Mouse (Mus musculus): ENCODE measurements at regions not wholly inside any gene's neighbourhood (a gene's known extent, or its start where the extent isn't known, plus 50 kb on each side); places are given as distances from the start of the nearest gene placed in this dataset.

DNA sequence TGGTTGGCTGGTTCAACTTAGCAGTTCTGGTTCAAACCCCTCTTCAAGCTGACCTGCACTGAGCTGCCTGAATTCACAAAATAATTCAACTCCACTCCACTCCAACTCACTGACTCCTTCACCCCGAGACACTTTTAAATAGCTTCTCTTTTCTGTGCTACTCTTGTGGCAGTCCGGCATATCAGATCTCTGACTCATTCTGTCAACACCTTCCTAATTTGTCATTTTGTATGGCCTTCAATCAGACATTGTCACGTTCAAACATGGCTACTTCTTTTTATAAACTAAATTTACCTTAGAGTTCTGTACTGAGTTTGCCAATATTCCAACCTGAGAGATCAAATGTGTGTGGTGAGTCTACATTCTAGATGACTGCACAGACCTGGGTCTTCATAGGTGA, 579.1 kb downstream of the Slitrk1 start:
- no peak for DNase-seq (ENCODE audit: low read depth, low spot score)

DNA sequence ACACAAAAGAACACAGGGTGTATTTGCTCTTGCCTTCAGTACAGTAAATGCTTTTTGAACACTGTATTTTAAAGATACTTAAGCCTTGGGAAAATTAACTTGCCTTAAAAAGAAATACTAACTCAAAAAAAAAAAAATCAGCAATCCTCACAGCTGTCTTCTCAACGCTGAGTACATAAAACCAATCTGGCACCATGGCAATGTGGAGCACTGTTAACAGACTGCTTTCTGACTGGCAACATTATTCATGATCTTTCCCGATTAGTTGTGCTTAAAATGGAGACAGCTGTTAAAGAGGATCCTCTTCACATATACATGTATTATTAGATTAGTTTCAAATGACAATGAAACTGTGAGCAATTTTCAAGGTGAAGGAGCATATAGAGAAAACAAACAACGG, 587.5 kb downstream of the Slitrk1 start:
- no peak for DNase-seq (ENCODE audit: low read depth, low spot score)

DNA sequence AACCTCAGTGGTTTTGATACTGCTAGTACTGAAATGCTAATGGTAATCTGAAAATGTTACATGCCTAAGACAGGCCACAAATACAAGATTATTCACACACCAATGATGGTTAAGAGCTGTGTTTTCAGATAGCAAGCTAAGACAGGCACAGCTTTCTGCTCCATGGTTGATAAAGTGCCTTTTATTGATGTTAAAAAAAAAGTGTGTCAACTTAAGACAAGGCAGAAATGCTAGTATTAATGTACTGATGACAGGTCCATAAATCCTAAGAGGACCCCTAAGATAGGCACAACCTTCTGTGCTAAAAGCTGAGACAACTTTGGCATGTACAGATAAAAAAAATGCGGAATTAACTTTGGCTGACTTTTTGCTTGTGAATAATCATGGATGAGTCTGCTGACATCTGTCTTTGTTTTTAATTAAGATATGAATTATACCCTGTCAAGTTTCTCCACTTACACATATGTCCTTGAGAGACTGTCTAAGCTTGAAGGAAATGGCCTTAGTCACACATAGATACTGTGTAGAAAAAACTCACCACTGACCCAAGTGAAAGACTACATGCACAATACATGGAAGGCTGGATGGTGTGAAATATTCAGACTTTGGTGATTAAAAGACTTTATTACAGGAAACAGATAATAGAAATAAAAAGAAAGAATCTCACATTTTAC, 590.5 kb downstream of the Slitrk1 start:
- no peak for DNase-seq (ENCODE audit: low read depth, low spot score)

DNA sequence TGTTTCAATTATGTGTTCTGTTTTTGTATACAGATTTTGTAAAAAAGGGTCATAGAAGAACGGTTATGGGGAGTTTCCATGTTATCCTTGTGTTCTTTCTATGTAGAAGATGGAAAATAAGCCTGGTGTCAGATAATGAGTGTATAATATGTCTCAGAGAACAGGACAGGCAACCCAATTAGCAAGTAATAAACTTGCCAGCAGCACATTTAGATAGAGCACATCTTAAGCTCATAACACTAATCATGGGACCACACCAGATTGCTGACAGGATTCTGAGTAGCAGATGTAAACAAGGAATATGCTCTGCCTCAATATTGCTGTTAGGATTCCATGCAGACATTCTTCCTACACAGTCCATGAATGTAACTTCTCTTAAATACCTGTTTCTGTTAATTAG, 606.3 kb downstream of the Slitrk1 start:
- no peak for DNase-seq (ENCODE audit: low read depth, low spot score)

DNA sequence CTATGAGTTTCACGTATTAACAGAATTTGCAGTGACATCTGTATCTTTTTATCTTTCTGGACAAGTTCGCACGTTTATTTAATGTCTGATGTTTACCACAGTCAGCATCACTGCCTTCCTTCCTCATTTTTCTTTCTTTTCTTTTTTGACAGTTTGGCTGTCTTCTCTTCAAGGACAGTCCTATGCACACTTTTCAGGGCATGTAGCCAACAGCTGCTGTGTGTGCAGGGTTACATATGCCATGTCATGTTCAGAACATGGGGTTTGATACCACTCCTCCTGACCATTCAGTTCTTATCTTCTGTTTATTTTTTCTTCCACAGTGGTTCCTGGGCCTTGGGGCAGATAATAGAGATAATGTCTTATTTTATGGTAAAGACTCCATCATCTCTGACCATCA, 634.3 kb downstream of the Slitrk1 start:
- no peak for DNase-seq (ENCODE audit: low read depth, low spot score)

DNA sequence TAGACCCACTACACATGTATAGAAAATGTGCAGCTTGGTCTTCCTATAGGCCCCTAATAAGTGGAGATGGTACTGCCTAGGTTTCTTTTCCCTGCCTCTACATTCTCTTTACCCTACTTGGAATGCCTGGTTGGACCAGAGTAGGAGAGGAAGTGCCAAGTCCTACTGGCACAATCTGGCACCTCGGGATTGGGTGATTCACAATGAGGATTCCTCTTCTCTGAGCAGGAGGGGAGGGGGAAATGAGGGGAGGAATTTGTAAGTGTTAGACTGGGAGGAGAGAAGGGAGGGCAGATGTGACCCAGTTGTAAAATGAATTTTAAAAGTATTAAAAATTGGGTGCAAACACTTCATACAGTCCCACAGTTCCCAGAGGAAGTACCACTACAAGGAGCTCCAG, 652.9 kb downstream of the Slitrk1 start:
- DNase-seq (ENCODE audit: low read depth, low spot score) = no peak

DNA sequence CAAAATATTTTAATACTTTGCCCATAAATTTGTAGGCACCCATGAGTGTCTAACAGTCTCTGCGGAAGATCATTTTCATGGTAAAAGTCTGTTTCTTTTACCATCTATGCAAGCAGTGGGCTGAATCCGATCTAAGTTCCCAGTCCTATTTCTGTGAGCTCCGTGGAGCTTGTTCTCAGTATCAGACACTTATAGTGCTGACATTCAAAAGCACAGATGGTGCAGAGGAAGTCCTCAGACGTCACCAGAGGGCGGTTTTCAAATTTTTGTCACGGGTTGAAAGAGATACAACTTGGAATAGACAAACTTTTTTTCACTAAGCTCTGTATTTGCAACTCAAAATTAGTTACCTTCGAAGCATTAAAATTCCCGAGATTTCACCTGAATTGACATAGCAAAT, 666.6 kb downstream of the Slitrk1 start:
- no peak for DNase-seq (ENCODE audit: low read depth, low spot score)

DNA sequence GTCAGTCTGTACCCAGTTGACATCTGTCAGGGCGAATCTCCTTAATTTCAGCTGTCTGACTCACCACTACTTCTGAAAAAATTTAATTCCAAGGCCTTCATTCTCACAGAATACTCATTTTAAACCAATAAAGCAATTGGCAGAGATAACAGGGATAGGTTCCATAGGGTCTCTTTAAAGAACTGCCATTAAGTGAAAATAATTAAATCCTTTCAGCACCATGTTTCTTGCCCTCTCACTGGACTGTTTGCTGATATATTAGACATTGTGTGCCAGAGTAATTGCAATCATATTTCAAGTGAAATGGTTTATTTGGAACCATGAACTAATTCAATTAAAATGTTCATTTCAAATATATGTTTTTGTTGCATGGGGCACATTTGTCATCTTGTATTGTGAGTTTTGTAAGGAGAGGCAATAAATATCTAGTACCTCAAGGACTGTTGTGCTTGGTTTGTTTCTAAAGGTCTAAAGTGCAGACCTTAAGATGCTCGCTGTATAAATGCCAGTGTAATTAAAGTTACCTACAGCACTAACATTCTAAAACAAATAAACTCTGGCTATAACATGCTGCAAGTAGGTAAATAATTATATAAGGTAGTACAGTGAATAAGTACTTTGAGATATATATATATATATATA, 688.4 kb downstream of the Slitrk1 start:
- DNase-seq (ENCODE audit: low read depth, low spot score) = no peak

DNA sequence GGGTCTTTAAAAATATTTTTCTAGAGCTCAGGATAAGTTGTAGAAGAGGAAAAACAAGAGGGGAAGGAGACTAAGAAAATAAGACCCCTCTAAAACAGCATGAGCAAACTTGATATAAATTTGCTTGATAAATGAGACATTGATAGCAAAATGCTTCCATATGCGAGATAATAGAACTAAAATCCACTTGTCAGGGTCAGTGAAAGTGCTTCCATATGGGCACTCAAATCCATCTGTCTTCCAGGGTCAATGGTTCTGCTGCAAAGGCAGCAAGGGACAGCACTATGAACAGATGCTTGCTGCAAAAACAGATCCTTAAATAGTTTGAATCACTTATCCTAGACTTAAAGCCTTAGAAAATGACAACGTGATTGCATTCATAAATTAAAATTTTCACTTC, 704.7 kb downstream of the Slitrk1 start:
- no peak for DNase-seq (ENCODE audit: low read depth, low spot score)

DNA sequence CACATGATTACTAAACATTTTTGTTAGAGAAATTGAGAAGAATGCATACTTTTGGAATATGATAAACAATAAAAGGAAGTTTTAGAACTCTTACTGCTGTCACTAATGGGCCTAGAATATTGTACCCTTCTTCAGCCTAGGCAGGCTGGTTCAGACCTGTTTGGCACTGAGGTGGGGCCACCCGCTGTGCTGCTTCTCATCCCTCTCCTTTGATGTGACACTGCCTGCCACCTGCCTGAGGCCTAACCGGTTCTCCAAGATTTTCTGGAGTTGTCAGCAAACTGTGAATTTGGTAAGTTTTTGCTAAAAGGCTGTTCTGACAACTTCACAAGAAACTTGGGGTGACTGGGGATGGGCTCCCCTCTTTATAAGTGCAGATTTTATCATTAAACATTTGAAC, 714.8 kb downstream of the Slitrk1 start:
- DNase-seq (ENCODE audit: low read depth, low spot score) = peak; percentile 3

DNA sequence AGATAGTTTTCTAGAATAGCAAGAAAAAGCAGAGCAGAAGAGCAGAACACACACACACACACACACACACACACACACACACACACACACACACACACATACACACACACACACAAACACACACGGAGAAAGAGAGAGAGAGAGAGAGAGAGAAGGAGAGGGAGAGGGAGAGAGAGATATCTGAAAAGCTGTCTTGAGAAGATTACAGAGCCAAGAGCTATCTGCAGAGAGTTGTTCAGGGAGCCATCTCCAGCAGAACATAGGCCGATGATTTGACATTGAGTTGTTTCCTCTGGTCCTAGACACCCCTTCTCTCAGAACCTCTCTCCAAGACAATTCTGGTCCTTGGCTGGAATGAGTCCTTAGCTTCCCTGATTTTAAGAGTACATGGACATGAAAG, 733.0 kb downstream of the Slitrk1 start:
- no peak for DNase-seq (ENCODE audit: low read depth, low spot score)

DNA sequence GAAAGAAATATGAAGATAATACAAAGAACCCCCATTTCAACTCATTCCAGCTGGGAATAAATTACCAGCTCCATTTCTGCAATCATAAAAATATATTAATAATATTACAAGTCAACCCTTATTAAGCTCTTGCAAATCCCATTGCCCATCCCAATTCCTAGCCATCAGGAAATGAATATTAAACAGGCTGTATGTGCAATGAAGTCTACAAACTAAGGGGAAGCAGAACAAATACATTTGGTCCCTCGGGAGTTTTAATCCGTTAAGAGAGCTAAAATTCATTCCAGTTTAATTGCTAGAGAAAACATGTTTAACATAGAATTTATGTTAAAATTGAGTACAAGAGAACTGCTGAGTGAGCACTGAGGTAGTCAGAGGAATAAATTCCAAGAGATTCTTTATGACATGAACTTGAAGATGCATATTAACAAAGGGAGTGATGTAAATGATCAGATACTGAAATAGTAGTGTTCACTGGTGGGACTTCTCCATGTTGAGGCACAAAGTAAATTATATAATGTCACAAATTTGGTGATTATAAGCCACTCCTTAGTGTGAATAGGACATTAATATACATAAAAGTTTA, 738.6 kb downstream of the Slitrk1 start:
- no peak for DNase-seq (ENCODE audit: low read depth, low spot score)

DNA sequence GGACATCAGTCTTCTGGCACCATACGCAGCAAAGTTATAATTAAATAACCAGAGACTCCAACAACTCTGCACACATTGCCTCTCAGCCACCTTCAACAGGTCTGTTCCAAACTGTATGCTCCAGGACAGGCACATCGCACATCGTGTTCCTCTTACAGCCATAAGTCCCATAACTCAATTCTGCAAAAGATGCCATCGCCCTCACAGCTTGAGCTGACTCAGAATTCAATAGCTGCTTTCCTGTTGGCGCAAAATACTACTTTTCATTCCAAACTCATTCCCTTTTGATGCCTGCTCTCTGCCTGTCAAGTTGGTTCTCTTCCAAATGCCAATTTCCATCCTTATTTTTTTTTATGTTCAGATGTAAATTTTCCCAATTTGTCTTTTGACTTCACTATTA, 761.0 kb downstream of the Slitrk1 start:
- DNase-seq (ENCODE audit: low read depth, low spot score) = no peak

DNA sequence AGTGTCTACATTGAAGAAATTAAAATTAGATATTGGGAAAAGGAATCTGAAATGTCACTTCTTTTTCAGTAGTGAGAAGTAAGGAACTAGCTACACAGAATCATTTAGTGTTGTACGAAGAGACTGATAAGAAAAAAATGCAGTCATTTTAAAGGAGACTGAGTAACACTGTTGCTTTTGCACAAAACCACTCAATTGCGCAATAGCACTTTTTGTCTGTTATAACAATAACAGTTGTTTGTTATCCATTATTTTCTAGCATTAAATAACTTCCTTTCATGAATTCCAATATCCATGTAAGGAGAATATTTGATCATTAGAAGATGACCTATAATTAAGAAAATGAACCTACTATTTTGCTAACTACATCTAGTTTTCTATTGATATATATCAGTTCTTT, 790.8 kb downstream of the Slitrk1 start:
- no peak for DNase-seq (ENCODE audit: low read depth, low spot score)

DNA sequence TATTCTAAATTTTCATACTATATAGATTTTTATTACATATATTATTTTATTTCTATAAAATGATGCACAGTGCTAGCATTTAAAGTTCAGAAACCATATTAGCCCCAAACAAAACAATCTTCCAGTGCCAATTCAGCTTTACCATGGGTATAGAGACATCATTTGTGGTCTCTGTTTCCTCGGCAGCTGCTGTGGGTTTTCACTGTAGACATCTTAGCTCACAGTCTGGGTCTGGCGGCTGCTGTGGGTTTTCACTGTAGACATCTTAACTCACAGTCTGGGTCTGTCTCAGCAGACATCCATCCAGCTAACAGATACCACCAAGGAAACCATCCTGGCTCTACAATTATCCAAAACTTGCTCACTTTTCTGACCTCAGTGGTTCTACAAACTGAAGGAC, 808.9 kb downstream of the Slitrk1 start:
- no peak for DNase-seq (ENCODE audit: low read depth, low spot score)

DNA sequence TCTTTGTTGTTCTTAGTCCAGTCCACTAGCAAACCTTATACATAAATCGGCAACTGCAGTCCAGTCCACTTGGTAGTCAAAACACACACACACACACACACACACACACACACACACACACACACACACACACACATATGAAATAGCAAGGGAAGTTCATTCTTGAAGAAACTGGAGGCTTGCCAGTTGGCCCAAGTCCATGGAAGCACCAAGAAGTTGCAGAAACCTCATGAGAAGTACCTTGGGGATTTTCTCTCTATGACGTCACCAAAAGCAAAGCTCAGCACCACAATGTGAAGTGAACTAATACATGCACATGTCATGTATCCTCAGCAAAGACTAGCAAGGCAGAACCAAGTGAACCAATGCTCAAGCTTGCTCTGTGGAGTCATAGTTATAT, 823.0 kb downstream of the Slitrk1 start:
- no peak for DNase-seq (ENCODE audit: low read depth, low spot score)

DNA sequence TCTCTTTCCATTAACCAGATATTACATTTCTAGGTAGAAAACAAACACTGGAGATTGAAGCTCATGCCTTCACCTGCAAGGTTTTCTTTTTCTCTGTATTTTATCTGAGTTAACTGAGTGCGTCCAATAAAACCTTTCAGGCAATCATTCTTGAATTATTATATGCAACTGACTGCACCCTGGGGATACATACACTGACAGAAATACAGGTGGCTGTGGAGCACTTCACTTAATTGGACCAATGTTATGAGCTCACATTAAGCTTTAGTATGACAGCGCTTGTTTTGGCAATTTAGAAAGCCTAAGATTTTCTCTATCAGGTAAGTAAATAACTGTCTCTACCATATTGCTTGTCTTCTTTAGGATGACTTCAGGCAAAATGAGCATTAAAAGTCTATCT, 864.0 kb downstream of the Slitrk1 start:
- DNase-seq (ENCODE audit: low read depth, low spot score) = no peak

DNA sequence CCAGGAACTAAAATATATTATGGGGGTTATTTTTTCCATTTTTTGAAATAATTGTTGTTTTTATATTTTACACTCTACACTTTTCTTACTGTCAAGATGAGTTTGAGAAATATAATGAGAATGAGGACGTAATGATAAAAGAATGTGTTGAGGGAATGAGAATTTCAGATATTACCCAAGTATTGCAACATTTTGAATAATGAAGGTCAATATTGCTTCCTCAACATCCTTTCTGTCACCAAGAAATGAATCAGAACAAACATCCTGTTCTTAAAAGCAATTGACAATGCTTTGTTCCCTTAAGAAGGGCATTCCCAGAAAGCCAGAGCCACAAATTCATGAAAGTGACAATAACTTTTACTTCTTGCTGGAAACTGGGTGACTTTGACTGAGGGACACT, 878.0 kb downstream of the Slitrk1 start:
- no peak for DNase-seq (ENCODE audit: low read depth, low spot score)

DNA sequence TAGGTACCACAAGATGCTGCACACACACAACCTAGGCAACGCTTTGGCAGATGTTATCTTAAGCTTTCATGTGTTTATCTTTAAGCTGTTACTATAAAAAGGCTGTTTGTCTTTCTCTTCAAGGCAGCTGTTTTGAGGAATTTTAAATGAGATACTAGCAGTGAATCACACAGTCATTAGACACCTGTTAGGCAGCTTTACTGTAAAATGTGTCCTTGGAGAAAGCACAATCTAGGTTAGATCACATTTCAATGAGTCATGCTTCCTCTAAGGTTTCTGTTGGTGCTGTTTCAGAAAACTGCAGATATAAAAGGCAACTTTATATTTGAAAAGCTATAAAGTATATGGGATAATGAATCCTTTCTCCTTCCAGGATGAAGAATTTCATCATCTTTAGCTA, 879.8 kb downstream of the Slitrk1 start:
- DNase-seq (ENCODE audit: low read depth, low spot score) = no peak

DNA sequence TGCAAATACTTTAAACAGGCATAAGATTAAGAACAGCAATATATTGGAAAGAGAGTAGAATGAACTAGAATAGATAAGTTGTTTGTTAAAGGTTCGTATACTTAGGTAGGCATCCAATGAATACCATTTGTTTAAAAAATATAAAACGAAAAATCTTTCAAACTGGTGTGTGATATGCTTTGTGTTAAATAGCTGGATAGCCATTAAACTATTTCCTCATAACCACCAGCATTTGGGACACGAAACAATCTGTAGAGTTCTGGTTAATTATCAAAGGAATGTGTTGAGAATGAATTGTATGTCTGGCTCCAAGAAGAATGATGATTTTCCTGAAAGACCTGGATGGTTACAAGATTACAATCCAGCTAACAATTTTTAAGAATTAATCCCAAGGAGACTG, 891.4 kb downstream of the Slitrk1 start:
- no peak for DNase-seq (ENCODE audit: low read depth, low spot score)

DNA sequence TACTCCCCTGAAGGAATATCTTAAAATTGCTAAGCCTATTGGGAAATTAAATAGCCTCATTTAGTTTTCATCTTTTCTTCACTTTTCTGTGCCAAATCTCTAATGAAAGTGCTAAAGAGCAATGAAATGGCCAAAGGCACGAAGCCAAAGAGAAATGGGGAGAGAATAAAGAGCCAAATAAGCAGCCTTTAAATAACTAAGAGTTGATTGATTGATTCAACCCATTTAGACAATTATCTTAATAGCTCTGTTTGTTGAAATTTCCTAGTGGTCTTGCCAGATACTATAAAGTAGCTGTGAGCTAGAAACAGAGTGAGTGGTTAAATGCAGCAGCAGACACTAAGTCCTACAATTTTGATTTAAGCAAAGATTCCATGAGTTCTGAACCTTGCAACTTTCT, 891.9 kb downstream of the Slitrk1 start:
- DNase-seq (ENCODE audit: low read depth, low spot score) = no peak

DNA sequence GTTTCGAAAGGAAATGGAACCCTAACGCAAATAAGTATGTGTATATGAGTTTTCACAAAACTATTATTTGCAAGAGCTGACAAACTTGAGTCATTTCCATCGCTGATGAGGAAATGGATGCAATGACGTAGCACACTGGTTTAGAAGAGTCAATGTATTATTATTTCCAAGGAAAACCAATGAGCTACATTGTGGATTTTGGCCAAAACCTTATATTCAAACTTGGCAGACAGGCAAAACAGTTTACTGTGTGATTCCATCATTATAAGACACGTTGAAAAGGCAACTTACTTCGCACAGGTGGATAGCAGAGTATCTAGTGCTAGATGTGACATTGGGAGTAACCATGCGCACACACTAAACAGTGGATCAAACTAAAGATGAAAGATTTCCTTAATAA, 892.6 kb downstream of the Slitrk1 start:
- DNase-seq (ENCODE audit: low read depth, low spot score) = no peak

DNA sequence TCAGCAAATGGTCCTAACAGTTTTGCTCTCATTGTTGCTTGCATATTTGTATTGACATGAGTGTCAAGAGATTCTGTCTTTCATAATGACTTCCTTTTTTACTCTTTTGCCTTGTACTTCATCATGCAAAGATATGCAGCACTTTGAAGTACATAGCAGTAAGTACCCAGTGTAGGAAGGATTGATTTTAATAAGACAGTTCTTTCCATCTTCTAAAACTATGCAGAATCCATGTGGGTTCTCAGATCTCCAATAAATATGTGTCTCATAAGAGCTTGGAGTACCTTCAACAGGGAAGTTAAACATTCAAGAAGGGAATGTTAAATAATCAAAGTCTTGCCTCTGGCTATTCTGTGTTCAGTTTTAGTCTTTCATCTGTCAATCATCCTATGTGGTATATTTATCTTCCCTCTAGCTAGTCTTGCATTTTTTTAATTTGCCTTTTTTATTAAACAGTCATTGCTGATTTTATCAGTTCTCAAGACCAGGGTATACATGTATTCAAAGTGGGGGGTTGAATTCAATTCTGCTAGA, 926.1 kb downstream of the Slitrk1 start:
- DNase-seq (ENCODE audit: low read depth, low spot score) = no peak
